Mouse (Mus musculus) T-helper 1 cell (primary cell): ENCODE data around the gene Mapk14.
"Not testable (repeated sequence)": the region's sequence is repeated elsewhere in the genome, so short reads cannot be mapped to it uniquely, and the experiment has no call there.

Experiments used
- in situ Hi-C: fragments of 300-600 bp; cut with MboI, MseI; formaldehyde crosslinking; loops from one replicate; pipeline ENCODE4 v1.15.1; 2025; ENCODE audit warnings: high pct_unique_total_duplicates

Gene Mapk14

DNA sequence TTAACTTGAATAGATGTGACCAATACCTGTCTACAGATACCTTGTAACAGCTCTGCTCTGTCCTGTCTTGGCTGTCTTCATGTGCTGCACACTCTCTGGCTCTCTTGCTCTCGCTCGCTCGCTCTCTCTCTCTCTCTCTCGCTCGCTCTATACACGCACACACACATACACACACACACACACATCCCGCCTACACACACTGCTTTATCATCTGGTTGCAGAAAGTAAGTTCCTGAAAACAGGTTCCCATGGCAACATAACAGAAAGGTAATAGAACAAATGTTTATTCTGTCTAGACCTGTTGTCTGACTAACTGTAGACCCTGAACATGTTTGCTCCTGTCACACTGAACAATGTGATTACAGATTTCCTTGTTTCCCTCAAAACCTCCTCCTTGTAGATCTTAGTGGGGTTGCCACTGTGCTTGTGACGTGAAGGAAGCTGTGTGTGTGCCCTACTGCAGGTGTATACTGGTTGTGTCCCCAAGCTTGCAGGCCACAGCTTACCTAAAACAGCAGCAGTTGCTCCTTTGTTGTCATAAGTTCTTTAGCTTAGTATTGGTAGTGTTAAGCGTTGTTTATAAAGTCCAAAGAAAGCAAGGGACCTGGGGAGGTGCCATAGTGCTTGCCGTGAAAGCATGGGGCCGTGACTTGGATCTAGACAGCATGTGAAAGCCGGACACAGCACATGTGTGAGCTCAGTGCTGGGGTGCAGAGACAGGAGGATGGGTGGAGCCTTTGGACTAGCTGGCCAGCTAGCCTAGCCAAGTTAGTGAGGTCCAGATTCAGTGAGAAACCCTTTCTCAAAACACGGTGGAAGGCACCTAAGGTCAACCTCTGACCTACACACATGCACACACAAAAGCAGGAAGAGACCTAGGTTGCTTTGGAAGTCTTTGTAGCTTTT lies 6.4 kb downstream of the Mapk14 start:
- in situ Hi-C loops = loop anchor here (5.0 to 10.0 kb wide), 2 partner anchors 105 to 1477 kb away; partner anchors contain the start of gene Brpf3

DNA sequence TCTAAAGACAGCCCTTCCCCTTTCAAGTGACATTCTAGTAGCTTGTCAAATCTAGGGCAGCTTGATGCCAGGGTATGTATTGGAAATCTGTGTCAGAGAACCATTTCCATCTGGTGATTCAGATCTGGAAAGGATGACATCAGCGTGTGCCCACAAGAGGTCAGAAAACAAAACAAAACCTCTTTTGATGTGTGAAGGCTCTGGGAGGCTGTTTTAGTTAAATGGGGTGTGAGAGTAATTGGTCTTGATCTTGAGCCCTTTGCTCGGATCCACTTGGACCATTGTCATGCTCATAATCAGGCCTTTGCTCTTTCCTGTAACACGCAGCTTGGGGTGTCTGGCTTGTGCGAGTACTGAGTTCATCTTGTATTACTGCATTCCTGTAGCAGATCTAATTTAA lies 7.1 kb downstream of the Mapk14 start:
- in situ Hi-C loops = loop anchor here (5.0 to 10.0 kb wide), 2 partner anchors 104 to 1477 kb away; partner anchors contain the start of gene Brpf3

GRCm38 (mm10) chr17:28698672-28699071 lies 7.5 kb downstream of the Mapk14 start:
- in situ Hi-C loops = loop anchor here (5.0 to 10.0 kb wide), 2 partner anchors 104 to 1476 kb away; partner anchors contain the start of gene Brpf3

GRCm38 (mm10) chr17:28699789-28700188 lies 8.7 kb downstream of the Mapk14 start:
- in situ Hi-C loops = loop anchor here (5.0 to 10.0 kb wide), 2 partner anchors 103 to 1475 kb away; partner anchors contain the start of gene Brpf3

GRCm38 (mm10) chr17:28701171-28701570 lies 10.0 kb downstream of the Mapk14 start:
- in situ Hi-C loops = no loop called here

- in situ Hi-C loops = no loop called here
Observed at GRCm38 (mm10) chr17:28701737-28702136, 10.6 kb downstream of the Mapk14 start.

GRCm38 (mm10) chr17:28702646-28703045 lies 11.5 kb downstream of the Mapk14 start:
- in situ Hi-C loops = no loop called here

GRCm38 (mm10) chr17:28706697-28707096 lies 15.6 kb downstream of the Mapk14 start:
- in situ Hi-C loops = no loop called here

- in situ Hi-C loops = no loop called here
Observed at GRCm38 (mm10) chr17:28707136-28707627, 16.1 kb downstream of the Mapk14 start.

DNA sequence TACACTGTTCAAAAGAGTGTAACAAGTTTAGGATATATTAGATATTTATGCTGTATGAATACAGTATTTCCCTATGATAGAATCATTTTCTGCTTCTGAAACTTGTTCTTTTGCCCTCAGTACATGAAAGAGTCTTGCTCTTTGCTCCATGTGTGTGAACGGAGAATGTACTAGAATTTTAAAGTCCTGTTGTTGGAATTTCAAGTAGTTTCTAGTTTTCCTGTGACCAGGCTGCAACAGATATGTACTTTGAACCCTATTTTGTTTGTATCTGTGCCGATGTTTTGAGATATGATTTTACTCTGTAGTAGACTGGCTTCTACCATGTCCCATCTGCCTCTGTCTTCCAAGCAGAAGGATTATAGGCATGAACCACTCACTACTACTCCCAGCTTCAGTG lies 16.7 kb downstream of the Mapk14 start:
- in situ Hi-C loops = no loop called here

- in situ Hi-C loops = no loop called here
Observed at GRCm38 (mm10) chr17:28708989-28709388, 17.9 kb downstream of the Mapk14 start.

- in situ Hi-C loops = no loop called here
Observed at GRCm38 (mm10) chr17:28709552-28710290, 18.6 kb downstream of the Mapk14 start.

DNA sequence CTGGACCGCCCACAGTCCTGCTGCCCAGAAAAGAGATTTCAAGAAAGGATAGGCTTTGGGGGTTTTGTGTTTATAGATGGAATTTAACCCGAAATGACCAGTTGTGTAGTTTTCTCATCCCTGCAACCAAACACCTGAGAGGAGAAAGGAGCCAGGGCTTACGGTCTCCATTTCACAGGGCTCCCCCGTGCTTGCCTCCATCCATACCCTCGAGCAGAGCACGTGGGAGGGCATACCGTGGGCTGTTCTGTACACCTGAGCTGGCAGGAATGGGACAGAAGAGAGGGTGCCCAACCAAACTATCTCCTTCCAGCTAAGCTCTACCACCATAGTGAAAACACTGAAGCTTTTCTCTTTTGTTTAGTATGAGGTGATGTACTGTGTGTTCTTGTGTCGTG lies 19.2 kb downstream of the Mapk14 start:
- in situ Hi-C loops = no loop called here

GRCm38 (mm10) chr17:28711237-28711636 lies 20.1 kb downstream of the Mapk14 start:
- in situ Hi-C loops = no loop called here

- in situ Hi-C loops = no loop called here
Observed at GRCm38 (mm10) chr17:28712305-28712704, 21.2 kb downstream of the Mapk14 start.

DNA sequence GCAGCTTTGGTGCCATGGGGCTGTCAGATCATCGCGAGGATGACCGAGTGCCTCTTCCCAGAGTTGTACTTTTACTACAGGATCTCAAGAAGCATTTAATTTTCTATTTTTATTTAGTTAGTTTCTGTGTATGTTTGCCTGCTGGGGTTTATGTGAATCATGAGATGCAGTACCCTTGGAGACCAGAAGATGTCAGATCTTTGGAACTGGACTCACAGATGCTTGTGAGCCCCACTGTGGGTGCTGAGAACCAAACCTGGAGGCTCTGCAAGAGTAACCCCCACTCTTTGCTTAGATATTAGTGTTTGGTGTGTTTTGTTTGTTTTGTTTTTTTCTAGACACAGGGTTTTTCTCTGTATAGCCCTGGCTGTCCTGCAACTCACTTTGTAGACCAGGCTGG lies 22.9 kb downstream of the Mapk14 start:
- in situ Hi-C loops = no loop called here

- in situ Hi-C loops = no loop called here
Observed at GRCm38 (mm10) chr17:28715832-28716548, 24.9 kb downstream of the Mapk14 start.

GRCm38 (mm10) chr17:28717535-28717934 lies 26.4 kb downstream of the Mapk14 start:
- in situ Hi-C loops = no loop called here

GRCm38 (mm10) chr17:28725783-28726182 lies 34.7 kb downstream of the Mapk14 start, which contains the start of gene AC170998.1:
AC170998.1 (plus strand) TSS chr17:28726083.
- in situ Hi-C loops = no loop called here

GRCm38 (mm10) chr17:28727511-28727910 lies 36.4 kb downstream of the Mapk14 start:
- in situ Hi-C loops = not testable (repeated sequence)
